Mouse (Mus musculus) adrenal gland, postnatal 36 days (tissue): ENCODE results near the gene Rasgrp2. TPM values are rescaled to one million over a fixed set of nuclear protein-coding genes. Genes with fewer than 3 reads are reported as not detected.
A peak's percentile ranks its signal among the peaks of the same experiment; 100 is the strongest.

Source experiments
- DNase-seq, 2 experiments: peaks; one replicate each; pipeline ENCODE4 v3.0.0; 2021; ENCODE audit warnings: mixed read lengths in 1 of 2
- total RNA-seq, 2 experiments: library from RNA; stranded (reverse); gene quantifications; 2 replicates each; pipeline ENCODE4 v1.2.3; 2021

Gene Rasgrp2
- total RNA-seq, 2 experiments from 2014 or later, result 28.7 to 34.4 TPM

DNA sequence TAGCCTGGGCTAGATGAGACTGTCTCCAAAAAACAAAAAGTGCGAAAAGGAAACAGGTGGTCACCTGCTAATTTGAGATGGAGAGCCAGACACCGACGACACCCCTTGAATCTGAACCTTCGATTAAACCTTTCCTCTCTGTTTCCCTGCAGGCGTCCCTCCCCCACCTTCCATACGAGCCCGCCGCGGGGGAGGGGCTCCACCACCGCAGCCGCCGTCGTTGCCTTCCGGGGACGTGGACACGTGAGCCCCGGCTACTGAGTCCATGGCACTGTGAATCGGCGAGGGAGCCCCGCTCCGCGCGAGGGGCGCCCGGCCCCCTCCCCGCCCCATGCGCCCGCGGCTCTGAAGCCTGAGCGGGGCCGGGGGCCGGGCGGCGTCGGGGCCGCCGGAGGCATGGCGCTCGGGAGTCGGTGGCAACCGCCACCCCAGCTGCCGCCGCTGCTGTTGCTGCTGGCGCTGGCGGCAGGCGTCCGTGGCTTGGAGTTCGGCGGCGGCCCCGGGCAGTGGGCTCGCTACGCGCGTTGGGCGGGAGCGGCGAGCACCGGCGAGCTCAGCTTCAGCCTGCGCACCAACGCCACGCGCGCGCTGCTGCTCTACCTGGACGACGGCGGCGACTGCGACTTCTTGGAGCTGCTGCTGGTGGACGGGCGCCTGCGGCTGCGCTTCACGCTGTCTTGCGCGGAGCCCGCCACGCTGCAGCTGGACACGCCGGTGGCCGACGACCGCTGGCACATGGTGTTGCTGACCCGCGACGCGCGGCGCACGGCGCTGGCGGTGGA lies 28.7 kb downstream of the Rasgrp2 start:
- peak; percentile 67 to 70 for DNase-seq

- peak in 1 of 2 experiments; percentile 37 for DNase-seq
Measured at GRCm38 (mm10) chr19:6428501-6429200, 29.5 kb downstream of the Rasgrp2 start.

- DNase-seq, result no peak
Measured at GRCm38 (mm10) chr19:6443016-6443415, 43.9 kb downstream of the Rasgrp2 start.

DNA sequence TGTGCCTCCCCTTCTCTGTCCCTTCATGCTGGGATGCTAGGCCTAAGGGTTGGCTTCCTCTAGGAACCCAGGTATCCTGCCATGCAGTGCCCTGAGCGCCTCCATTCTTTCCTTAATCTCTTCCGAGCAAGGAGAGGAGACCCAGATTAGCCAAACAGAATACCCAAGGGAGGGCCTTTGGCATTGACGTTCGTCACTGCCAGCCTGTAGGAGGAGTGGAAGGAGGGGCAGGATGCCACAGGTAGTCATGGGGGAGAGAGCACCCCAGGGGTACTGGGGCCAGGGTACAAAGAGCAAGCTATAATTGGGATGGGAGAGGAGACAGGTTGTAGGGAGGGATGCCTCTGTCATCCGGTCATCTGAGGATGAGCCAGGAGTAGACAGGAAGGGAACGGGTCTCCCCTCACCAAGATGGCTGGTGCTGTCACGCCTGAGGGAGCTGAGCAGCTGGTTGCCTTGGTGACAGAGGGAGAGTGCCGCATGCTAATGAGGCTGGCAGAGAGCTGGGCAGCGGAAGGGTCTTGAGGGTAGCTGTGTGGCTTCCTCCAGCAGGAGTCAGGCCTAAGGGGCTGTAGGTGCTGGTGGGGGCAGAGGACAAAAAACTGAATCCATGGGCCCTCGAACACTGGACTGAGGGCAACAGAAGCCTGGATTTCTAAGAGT lies 46.8 kb downstream of the Rasgrp2 start:
- DNase-seq, result no peak

DNA sequence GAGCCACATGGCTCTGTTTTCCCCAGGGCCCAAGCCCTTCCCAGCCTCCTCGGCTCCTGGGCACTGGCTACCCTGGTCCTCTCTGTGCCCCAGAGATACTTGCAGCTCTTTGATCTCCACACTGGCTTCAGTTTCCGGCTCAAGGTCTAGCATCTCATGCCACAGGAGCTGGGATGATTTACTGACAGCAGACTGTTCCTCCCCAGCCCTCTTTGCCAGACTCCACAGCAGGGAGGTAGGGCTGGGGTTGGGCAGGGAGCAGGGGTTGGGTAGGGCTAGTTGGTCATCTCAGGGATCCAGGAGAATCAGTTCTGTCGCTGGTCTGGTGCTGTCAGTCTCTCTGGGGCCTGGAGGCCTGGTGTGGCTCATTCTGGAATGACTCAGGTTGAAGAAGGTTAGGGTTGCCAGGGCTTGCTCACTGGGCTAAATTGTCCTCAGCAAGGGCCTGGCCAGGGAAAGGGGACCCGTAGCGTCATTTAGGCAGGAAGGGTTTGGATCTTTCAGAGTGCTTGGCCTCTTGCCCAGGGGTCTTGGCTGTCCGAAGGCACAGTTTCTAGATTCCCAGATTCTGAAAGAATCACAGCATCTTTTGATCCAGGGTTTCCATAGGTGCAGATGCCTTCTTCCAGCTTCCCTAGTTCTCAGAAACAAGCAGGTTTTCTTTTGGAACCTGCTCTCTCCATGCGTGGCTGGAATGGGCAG lies 47.7 kb downstream of the Rasgrp2 start:
- DNase-seq, result peak; percentile 45 to 51

DNA sequence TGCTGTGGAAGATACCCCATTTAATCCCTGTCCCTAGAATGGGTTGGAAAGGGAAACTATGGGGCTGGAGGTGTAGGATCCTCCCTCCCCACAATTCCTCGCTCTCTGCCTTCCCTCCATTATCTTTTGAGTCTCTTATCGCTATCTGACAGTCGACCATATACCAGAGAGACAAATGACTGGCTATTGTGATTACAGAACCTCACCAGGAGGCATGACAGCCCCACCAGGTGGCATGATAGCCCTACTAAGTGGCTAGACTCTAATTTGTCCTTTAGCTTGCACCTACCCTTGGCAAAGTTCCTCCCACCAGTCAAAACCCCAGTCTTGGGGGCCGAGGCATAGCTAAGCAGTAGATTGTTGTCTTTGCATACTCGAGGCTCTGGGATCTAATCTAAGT lies 49.6 kb downstream of the Rasgrp2 start:
- no peak for DNase-seq

GRCm38 (mm10) chr19:6449841-6450240 lies 50.7 kb downstream of the Rasgrp2 start:
- DNase-seq, result no peak

- peak; percentile 79 to 86 for DNase-seq
Measured at GRCm38 (mm10) chr19:6452030-6452494, 52.9 kb downstream of the Rasgrp2 start.

DNA sequence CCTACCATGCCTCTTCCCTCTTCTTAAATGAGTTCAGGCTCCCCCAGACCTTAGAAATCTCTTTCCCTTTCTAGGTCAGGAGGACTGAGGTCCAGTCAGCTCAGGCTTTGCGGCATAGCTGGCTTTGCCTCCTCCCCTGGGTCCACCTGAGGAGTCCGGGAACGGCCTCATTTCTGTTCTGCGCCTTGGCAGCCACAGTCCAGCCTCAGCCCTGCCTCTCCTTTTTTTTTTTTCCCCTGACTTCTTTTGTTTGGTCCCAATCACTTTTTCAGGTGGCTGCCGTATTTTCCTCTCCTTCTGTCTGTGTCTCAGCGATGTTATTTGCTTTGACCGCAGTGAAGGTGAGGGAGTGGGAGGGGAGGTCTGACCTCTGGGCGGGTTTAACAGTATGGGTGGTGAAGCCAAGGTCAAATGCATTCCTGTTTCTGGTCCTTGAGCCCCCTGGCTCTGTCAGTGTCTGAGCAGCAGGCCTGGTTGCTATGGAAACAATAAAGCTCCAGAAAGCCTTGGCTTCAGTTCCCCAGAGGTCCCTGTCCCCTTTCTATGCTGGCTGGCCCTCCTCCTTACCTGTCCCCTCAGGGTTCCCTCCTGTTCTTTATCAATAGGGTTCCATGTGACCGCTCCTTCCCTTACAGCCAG lies 53.7 kb downstream of the Rasgrp2 start:
- DNase-seq, result no peak

DNA sequence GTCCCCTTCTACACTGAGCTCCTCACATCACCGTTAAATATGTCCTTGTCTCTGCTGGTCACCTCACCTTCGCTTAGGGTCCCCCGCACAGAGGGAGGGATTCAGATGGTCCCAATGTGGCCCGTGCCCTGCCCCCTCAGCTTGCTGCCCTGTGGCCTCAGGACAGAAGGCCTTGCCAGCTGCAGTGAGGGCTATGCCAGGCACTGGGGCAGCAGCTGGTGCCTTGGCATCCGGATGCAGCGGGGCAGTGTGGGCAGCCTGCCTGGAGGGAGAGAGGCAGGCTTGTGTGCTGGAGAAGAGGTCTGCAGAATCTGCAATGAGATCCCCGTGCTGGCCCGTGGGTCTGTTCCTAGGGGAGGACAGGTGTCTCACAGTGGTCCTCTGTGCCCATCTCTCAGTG lies 54.2 kb downstream of the Rasgrp2 start:
- no peak for DNase-seq

- no peak for DNase-seq
Measured at GRCm38 (mm10) chr19:6454041-6454720, 55.0 kb downstream of the Rasgrp2 start.

- no peak for DNase-seq
Measured at GRCm38 (mm10) chr19:6459504-6459903, 60.4 kb downstream of the Rasgrp2 start.

- no peak for DNase-seq
Measured at GRCm38 (mm10) chr19:6462841-6463240, 63.7 kb downstream of the Rasgrp2 start.

DNA sequence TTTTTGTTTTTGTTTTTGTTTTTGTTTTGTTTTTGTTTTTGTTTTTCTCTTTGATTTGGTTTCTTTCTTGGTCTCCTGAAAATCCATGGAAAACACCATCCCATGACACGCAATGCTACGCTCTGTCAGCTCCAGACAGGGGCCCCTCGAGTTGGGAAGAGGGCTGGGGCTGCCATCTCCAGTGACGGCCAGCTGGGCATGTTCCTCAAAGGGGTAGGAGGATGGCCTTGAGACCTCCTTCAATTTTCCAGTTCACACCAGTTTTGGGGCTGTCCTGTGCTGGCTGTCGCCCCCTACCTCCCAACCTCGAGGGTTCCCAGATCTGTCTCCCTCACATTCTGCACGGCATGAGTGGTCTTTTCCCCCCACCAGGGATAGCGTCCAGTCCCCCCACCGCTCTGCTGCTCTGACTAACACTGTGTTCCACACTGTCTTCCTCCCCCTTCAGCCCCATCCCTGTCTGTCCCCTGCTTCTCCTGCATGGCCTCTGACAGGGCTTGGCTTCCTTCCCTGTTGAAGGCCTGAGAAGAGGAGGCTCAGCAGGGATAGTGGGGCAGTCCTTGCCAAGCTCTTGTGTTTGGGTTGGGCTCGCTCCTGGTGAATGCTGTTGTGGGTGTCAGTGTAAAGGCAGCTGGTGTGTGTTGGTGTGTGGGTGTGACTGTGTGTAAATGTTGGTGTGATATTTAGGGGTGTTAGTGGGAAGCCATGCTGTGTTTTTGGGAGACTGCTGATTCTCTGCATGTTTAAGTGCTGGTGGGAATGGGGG lies 65.3 kb downstream of the Rasgrp2 start:
- DNase-seq, result no peak

Other genes with a start within 250 kb of the Rasgrp2 start
- gene Majin, start 215.0 kb upstream of the Rasgrp2 start, total RNA-seq, result 1 to 10 TPM; 1.7 TPM
- 10 to 100 TPM; 25.5 to 27.9 TPM for gene Gpha2, start 173.0 kb upstream of the Rasgrp2 start, total RNA-seq
- gene Ppp2r5b, start 163.5 kb upstream of the Rasgrp2 start, total RNA-seq, result 100 to 1,000 TPM in 1 of 2 experiments, 10 to 100 TPM in 1; 83.5 to 129 TPM
- gene Atg2a, start 157.7 kb upstream of the Rasgrp2 start, total RNA-seq, result 10 to 100 TPM; 30.7 to 33.3 TPM
- 100 to 1,000 TPM; 119 to 188 TPM for gene Ehd1, start 122.6 kb upstream of the Rasgrp2 start, total RNA-seq
- gene Cdc42bpg, start 92.9 kb upstream of the Rasgrp2 start, total RNA-seq, result 10 to 100 TPM; 22.6 to 23.5 TPM
- gene Men1, start 64.4 kb upstream of the Rasgrp2 start, total RNA-seq, result 10 to 100 TPM; 48.7 to 56.3 TPM
- gene Map4k2, start 58.2 kb upstream of the Rasgrp2 start, total RNA-seq, result 10 to 100 TPM; 29.9 to 32.2 TPM
- 100 to 1,000 TPM; 169 to 224 TPM for gene Sf1, start 35.6 kb upstream of the Rasgrp2 start, total RNA-seq
- 100 to 1,000 TPM in 1 of 2 experiments, 10 to 100 TPM in 1; 75.6 to 124 TPM for gene Pygm, start 14.9 kb upstream of the Rasgrp2 start, total RNA-seq
- 1 to 10 TPM; 9.2 TPM for gene Nrxn2, start 19.4 kb downstream of the Rasgrp2 start, total RNA-seq
- gene Slc22a12, start 143.7 kb downstream of the Rasgrp2 start, total RNA-seq, result under 1 TPM in 1 of 2 experiments, not detected in 1; 0.20 TPM